Mouse (Mus musculus) thymus, postnatal 14 days (tissue): Measurements from ENCODE around the gene Map2k6.
A peak's percentile ranks its signal among the peaks of the same experiment; 100 is the strongest.

ENCODE experiments used
- DNase-seq: peaks from one replicate; pipeline ENCODE4 v3.0.0; 2021

The Map2k6 gene

GRCm38 (mm10) chr11:110572548-110572947, 173.6 kb downstream of the Map2k6 start:
- DNase-seq: peak; percentile 4
